Mouse (Mus musculus): ENCODE measurements around the gene Olfm4. TPM values are rescaled to one million over a fixed set of nuclear protein-coding genes. Genes with fewer than 3 reads are reported as not detected.

The Olfm4 gene
- 0.18 and 0.21 TPM in 2 replicates for polyA plus RNA-seq (2016; fragmentation: Nextera tagmentation; extraction: Ambion mirVana)

DNA sequence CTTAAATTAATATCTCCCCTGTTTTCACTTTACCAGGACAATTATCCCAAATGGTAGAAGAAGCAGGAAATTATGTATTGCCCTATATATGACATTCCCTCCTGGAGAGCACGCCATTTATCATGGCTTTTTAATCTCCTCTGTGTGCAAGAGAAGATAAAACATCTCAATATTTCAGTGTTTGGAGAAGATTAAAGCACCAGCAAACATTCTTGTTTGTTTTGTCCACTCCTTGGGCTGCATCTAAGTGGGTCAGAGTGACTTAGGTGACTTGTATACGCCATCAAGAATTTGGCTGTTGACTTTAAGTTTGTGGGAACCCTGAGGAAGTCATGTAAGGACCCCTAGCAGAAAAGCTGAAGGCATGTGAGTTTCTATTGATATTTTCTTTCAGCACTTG lies at the start of gene Olfm4:
Gene Olfm4, plus strand, starts transcription at position 301 of the 400 bp plus-strand sequence.
- Histone ChIP-seq H3K9ac (no peak within 1 kb of the TSS), H3K36me3 (no peaks in the 10 kb centered on the region), H3K4me2 (no peak within 1 kb of the TSS), H3K27me3 (replicated peaks) (no peaks in the 10 kb centered on the region), H3K4me3 (no peak within 1 kb of the TSS), H3K27ac (ENCODE audit: poor library complexity, severe bottlenecking) (no peak within 1 kb of the TSS), H3K4me1 (replicated peaks) (no peaks in the 10 kb centered on the region), H3K9me3 (replicated peaks) (no peaks in the 10 kb centered on the region)
- no peak for ATAC-seq (ENCODE audit: insufficient number of reproducible peaks, low FRiP score)
- 61% methylated on average over 2 of the region's 2 CpGs for WGBS

DNA sequence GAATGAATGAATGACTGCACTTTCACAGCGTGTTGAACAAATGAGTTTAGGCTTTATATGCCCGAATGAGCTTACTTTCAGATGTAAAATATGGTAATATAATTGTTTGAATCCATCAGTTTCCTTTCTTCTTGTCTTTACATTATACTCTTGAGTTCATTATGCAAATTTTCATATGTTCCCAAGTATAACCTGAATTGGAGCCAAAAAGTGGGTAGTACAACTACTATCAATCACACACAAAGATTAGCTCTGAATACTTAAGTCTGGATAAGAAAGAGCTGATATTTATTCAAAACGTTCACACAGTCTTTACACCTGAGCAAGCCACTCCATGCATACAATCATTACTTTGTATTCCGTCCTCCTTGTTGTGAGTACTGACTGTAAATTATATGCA lies 49.5 kb upstream of the Olfm4 start:
- no peak for ATAC-seq (ENCODE audit: insufficient number of reproducible peaks, low FRiP score)
- H3K27me3 ChIP-seq (replicated peaks), result no peaks in the 10 kb centered on the region
- no peak overlapping the region for H3K9ac ChIP-seq
- no peak overlapping the region for H3K4me2 ChIP-seq
- 68% methylated on average over 4 of the region's 4 CpGs for WGBS
- no peak overlapping the region for H3K27ac ChIP-seq (ENCODE audit: poor library complexity, severe bottlenecking)
- no peaks in the 10 kb centered on the region; the same call in 1 of the 2 replicates for H3K9me3 ChIP-seq (replicated peaks)
- H3K4me1 ChIP-seq (replicated peaks), result no peaks in the 10 kb centered on the region
- no peaks in the 10 kb centered on the region for H3K36me3 ChIP-seq
- H3K4me3 ChIP-seq, result no peak overlapping the region

DNA sequence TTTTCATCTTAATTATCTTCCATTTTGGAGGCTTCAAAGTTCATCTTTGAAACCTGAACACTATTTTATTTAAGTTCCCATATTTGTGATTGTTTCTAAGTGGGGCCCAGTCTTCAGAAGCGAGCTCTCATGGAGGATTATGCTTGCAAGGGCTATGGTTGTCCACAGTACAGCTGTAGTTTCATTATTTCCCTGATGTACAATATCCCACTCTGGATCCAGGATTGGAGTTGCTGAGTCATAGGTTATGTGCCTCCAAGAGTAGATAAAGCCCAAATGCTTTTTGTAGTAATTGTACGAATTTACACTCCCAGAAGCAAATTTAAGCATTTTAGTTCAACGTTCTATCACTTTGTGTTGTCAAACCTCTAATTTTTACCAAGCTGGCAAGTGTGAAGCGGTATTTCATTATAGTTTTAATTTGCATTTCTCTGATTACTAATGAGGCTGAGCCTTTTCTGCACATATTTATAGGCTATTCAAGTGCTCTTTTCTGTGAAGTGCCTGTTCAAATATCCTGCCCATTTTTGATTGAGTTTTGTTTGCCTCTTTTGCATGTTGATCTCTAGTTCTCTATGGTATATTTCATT lies 46.9 kb upstream of the Olfm4 start:
- Histone ChIP-seq H3K27me3 (replicated peaks) (no peaks in the 10 kb centered on the region), H3K27ac (ENCODE audit: poor library complexity, severe bottlenecking) (no peak overlapping the region), H3K4me3 (no peak overlapping the region), H3K9me3 (replicated peaks) (no peaks in the 10 kb centered on the region), H3K36me3 (no peaks in the 10 kb centered on the region), H3K4me1 (replicated peaks) (no peaks in the 10 kb centered on the region), H3K9ac (no peak overlapping the region), H3K4me2 (no peak overlapping the region)
- WGBS, result 77% methylated on average over 4 of the region's 4 CpGs
- ATAC-seq (ENCODE audit: insufficient number of reproducible peaks, low FRiP score), result no peak

DNA sequence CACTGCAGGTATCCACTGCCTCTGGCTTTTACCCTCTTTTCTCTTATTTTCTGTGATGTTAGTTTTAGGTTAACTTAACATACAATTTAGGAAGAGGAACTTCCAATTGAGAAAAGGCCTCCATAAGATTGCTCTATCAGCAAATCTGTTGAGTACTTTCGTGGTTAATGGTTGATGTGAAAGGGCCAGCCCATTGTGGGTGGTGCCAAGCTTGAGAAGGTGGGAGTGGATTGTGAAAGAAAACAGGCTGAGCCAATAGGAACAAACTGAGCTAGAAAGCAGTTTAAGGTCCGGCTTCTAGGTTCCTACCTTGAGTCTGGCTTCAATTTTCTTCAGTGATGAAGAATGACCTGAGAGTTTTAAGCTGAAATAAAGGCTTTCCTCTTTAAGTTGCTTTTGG lies 38.0 kb upstream of the Olfm4 start:
- H3K27me3 ChIP-seq (replicated peaks), result no peaks in the 10 kb centered on the region
- WGBS, result 56% methylated on average over 2 of the region's 2 CpGs
- no peak overlapping the region for H3K27ac ChIP-seq (ENCODE audit: poor library complexity, severe bottlenecking)
- H3K4me3 ChIP-seq, result no peak overlapping the region
- no peaks in the 10 kb centered on the region for H3K9me3 ChIP-seq (replicated peaks)
- H3K4me2 ChIP-seq, result no peak overlapping the region
- H3K4me1 ChIP-seq (replicated peaks), result no peaks in the 10 kb centered on the region
- no peaks in the 10 kb centered on the region for H3K36me3 ChIP-seq
- ATAC-seq (ENCODE audit: insufficient number of reproducible peaks, low FRiP score), result no peak
- H3K9ac ChIP-seq, result no peak overlapping the region

GRCm38 (mm10) chr14:79955678-79956077 lies 28.2 kb upstream of the Olfm4 start:
- H3K27me3 ChIP-seq (replicated peaks), result no peaks in the 10 kb centered on the region
- 64% methylated on average over 3 of the region's 3 CpGs for WGBS
- H3K9me3 ChIP-seq (replicated peaks), result no peaks in the 10 kb centered on the region
- H3K4me2 ChIP-seq, result no peak overlapping the region
- H3K4me3 ChIP-seq, result no peak overlapping the region
- 0 out of 2 replicates have a peak, but pooled peaks have one; percentile 39 for ATAC-seq (ENCODE audit: insufficient number of reproducible peaks, low FRiP score)
- H3K9ac ChIP-seq, result no peak overlapping the region
- no peak overlapping the region for H3K27ac ChIP-seq (ENCODE audit: poor library complexity, severe bottlenecking)
- H3K36me3 ChIP-seq, result no peaks in the 10 kb centered on the region
- no peaks in the 10 kb centered on the region for H3K4me1 ChIP-seq (replicated peaks)

GRCm38 (mm10) chr14:79957789-79958487 lies 25.9 kb upstream of the Olfm4 start:
- no peaks in the 10 kb centered on the region for H3K27me3 ChIP-seq (replicated peaks)
- H3K27ac ChIP-seq (ENCODE audit: poor library complexity, severe bottlenecking), result no peak overlapping the region
- no peak overlapping the region for H3K9ac ChIP-seq
- H3K4me3 ChIP-seq, result no peak overlapping the region
- H3K9me3 ChIP-seq (replicated peaks), result no peaks in the 10 kb centered on the region
- no peaks in the 10 kb centered on the region for H3K36me3 ChIP-seq
- no peak overlapping the region for H3K4me2 ChIP-seq
- no peak for ATAC-seq (ENCODE audit: insufficient number of reproducible peaks, low FRiP score)
- no peaks in the 10 kb centered on the region for H3K4me1 ChIP-seq (replicated peaks)
- 87% methylated on average over 15 of the region's 15 CpGs for WGBS

DNA sequence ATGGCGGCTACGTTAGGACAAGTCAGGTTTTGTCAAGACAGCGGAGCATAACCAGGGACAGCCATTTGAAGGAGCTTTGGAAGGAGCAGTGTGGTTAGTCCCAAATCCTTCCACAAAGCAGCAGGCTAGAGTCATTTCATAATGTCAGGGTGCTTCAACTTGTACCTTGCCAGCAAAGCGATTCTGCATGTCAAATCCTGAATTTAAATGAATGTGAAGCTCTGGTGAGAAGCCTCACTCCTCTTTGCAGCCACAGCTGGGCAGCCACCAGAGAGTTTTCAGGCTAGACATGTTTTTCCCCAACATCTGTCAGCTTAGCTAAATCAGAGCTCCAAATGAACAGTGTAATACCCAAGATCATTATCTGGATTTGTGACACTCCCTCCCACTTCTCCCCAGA lies 22.7 kb upstream of the Olfm4 start:
- no peaks in the 10 kb centered on the region for H3K4me1 ChIP-seq (replicated peaks)
- H3K9ac ChIP-seq, result no peak overlapping the region
- no peak overlapping the region for H3K27ac ChIP-seq (ENCODE audit: poor library complexity, severe bottlenecking)
- ATAC-seq (ENCODE audit: insufficient number of reproducible peaks, low FRiP score), result no peak
- no peaks in the 10 kb centered on the region for H3K9me3 ChIP-seq (replicated peaks)
- no peaks in the 10 kb centered on the region for H3K36me3 ChIP-seq
- H3K27me3 ChIP-seq (replicated peaks), result no peaks in the 10 kb centered on the region
- 70% methylated on average over 4 of the region's 4 CpGs for WGBS
- H3K4me3 ChIP-seq, result no peak overlapping the region
- H3K4me2 ChIP-seq, result no peak overlapping the region

DNA sequence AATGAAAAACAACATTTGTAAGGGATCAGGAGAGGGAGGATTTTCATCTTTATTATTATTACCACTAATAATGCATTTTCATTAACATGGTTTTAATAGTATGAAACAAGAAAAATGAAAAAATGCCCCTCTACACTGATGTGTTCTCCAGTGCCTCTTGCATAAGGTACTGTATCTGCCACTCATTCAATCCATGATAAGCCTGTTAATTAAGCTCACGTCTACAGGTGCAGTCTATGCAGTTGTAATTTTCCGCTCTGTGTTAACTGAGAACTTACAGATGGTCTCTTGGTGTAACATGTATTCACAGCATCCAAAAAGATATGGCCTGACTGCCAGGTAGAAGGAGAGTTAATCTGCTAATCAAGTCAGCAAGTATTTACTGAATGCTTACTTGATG lies 22.3 kb upstream of the Olfm4 start:
- no peaks in the 10 kb centered on the region for H3K4me1 ChIP-seq (replicated peaks)
- WGBS, result 76% methylated on average over 2 of the region's 2 CpGs
- H3K36me3 ChIP-seq, result no peaks in the 10 kb centered on the region
- no peak for ATAC-seq (ENCODE audit: insufficient number of reproducible peaks, low FRiP score)
- H3K9me3 ChIP-seq (replicated peaks), result no peaks in the 10 kb centered on the region
- H3K27ac ChIP-seq (ENCODE audit: poor library complexity, severe bottlenecking), result no peak overlapping the region
- no peak overlapping the region for H3K4me3 ChIP-seq
- H3K9ac ChIP-seq, result no peak overlapping the region
- no peak overlapping the region for H3K4me2 ChIP-seq
- H3K27me3 ChIP-seq (replicated peaks), result no peaks in the 10 kb centered on the region

GRCm38 (mm10) chr14:79970165-79970564 lies 13.7 kb upstream of the Olfm4 start:
- no peaks in the 10 kb centered on the region for H3K4me1 ChIP-seq (replicated peaks)
- WGBS, result 80% methylated on average over 3 of the region's 3 CpGs
- H3K4me3 ChIP-seq, result no peak overlapping the region
- no peak overlapping the region for H3K27ac ChIP-seq (ENCODE audit: poor library complexity, severe bottlenecking)
- no peaks in the 10 kb centered on the region; the same call in none of the 2 replicates for H3K9me3 ChIP-seq (replicated peaks)
- H3K27me3 ChIP-seq (replicated peaks), result no peaks in the 10 kb centered on the region
- H3K9ac ChIP-seq, result no peak overlapping the region
- H3K4me2 ChIP-seq, result no peak overlapping the region
- H3K36me3 ChIP-seq, result no peaks in the 10 kb centered on the region
- no peak for ATAC-seq (ENCODE audit: insufficient number of reproducible peaks, low FRiP score)

DNA sequence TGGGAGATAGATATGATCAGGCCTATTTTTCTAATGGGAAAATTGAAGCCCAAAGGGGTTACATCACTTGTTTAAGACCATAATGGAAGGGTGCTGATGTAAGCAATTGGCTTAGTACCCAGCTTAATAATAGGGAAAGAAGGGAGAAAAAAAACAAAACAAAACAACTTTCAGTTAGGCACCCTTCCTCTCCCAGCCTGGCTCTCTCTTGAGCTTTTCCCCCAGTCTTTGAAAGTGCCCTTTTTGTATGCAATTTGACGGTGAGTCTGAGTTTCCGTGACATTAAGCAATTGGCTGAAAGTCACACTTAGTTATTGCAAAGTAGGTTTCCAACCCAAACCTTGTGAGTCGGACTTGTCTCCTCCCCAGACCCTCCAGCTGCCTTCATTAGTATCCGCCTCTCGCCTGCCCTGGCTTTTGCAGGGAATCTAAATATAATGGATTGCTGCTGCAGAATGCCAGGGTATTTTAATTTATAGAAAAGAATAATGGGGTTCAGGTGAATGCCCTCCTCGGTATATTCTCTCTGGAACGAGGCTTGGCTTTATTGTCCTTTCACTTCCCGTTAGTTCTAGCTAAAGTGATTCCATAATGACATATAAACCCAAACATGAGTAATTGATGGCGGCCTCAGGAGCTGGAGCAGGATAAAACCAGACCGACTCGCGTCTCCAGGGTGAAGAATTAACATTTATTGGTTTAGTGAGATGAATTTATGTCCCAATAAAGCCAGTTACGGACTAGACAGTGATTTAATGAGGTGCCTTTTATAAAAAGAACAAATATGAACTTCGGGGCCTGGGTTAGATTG lies 12.7 kb upstream of the Olfm4 start:
- Histone ChIP-seq H3K4me2 (no peak overlapping the region), H3K9me3 (replicated peaks) (no peaks in the 10 kb centered on the region; the same call in none of the 2 replicates), H3K9ac (no peak overlapping the region), H3K27ac (ENCODE audit: poor library complexity, severe bottlenecking) (no peak overlapping the region), H3K27me3 (replicated peaks) (no peaks in the 10 kb centered on the region), H3K36me3 (no peaks in the 10 kb centered on the region), H3K4me1 (replicated peaks) (no peaks in the 10 kb centered on the region), H3K4me3 (no peak overlapping the region)
- no peak for ATAC-seq (ENCODE audit: insufficient number of reproducible peaks, low FRiP score)
- 78% methylated on average over 14 of the region's 14 CpGs for WGBS

DNA sequence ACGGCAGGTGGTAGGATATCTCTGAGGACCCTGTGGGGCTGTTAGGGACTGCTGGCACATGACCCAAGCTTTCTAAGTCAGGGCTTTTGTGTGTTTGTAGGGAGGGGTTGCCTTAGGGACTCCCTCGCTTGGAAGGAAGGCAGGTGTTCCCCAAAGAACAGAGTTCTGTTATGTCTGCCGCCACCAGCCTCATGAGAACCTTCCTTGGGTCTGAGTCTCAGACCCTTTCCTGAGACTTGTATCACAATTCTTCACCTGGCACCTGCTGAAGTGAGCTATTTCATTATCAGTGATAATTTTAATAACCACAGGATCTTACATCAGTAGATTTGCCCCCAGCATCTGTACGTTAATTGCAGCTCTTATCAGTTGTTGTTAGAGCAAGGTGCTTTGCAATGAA lies 2.4 kb upstream of the Olfm4 start:
- 63% methylated on average over 4 of the region's 4 CpGs for WGBS
- H3K4me2 ChIP-seq, result no peak overlapping the region
- no peaks in the 10 kb centered on the region for H3K27me3 ChIP-seq (replicated peaks)
- no peaks in the 10 kb centered on the region for H3K9me3 ChIP-seq (replicated peaks)
- no peak overlapping the region for H3K9ac ChIP-seq
- no peak for ATAC-seq (ENCODE audit: insufficient number of reproducible peaks, low FRiP score)
- H3K4me3 ChIP-seq, result no peak overlapping the region
- H3K36me3 ChIP-seq, result no peaks in the 10 kb centered on the region
- no peak overlapping the region for H3K27ac ChIP-seq (ENCODE audit: poor library complexity, severe bottlenecking)
- no peaks in the 10 kb centered on the region for H3K4me1 ChIP-seq (replicated peaks)
